In genomic region chr4:98660534-98660933, GRCm38 (mm10) we compare ENCODE assay signal across 18 mouse cellular contexts.
DNase-seq lines count a peak whose midpoint lies in the region; ATAC-seq and TF ChIP-seq lines count a peak whose summit lies in the region.
"Had no signal": no experiment of that assay in that cellular context is flagged by ENCODE, and none has a peak within 500 bp of the region (broad histone marks: within the 10 kb centered on the region; RNA-seq: fewer than 3 reads in every experiment).

No protein-coding gene starts in this region.

- no peak overlapping the region for H3K27ac ChIP-seq in liver, adult 2 months (replicated peaks; ENCODE audit: insufficient read depth, low read depth, low read length)
- no peak overlapping the region for H3K27ac ChIP-seq in liver, postnatal 0 days (ENCODE audit: low read depth)
- H3K27ac ChIP-seq in limb, embryonic 14.5 days (replicated peaks; ENCODE audit: low read depth, low read length): no peak overlapping the region
- H3K27ac ChIP-seq: embryonic facial prominence, embryonic 13.5 days; hindbrain, embryonic 13.5 days; liver, embryonic 13.5 days; midbrain, embryonic 10.5 days; neural tube, embryonic 13.5 days had no signal

- no peak overlapping the region for H3K4me3 ChIP-seq in liver, adult 2 months (ENCODE audit: insufficient read depth, low read depth, low read length)
- no peak overlapping the region for H3K4me3 ChIP-seq in liver, postnatal 0 days (ENCODE audit: low read depth, low read length)
- H3K4me3 ChIP-seq in limb, embryonic 14.5 days (replicated peaks; ENCODE audit: low read length): no peak overlapping the region
- H3K4me3 ChIP-seq: embryonic facial prominence, embryonic 13.5 days; hindbrain, embryonic 13.5 days; liver, embryonic 13.5 days; midbrain, embryonic 10.5 days; neural tube, embryonic 13.5 days had no signal

- no peak for ATAC-seq in liver, postnatal 0 days
- no peak for ATAC-seq in limb, embryonic 14.5 days (ENCODE audit: low FRiP score, low read depth)

- TF ChIP-seq CTCF in liver, adult 2 months (IDR thresholded peaks at IDR 0.05; ENCODE audit: low read depth, low read length): no peak
- TF ChIP-seq CTCF in liver, postnatal 0 days (IDR thresholded peaks at IDR 0.05; ENCODE audit: low read depth): no peak
- no peak for TF ChIP-seq CTCF in brain, embryonic 14.5 days (IDR thresholded peaks at IDR 0.05; ENCODE audit: borderline replicate concordance, extremely low read depth, insufficient read depth, insufficient read length)

- no peaks in the 10 kb centered on the region for H3K79me2 ChIP-seq in liver, adult 2 months (ENCODE audit: control insufficient read depth, insufficient read depth, low read length)

- H3K4me2 ChIP-seq in liver, postnatal 0 days (ENCODE audit: low read depth, low read length): no peak overlapping the region
- no peak overlapping the region for H3K4me2 ChIP-seq in limb, embryonic 14.5 days (replicated peaks; ENCODE audit: low read depth, low read length, severe bottlenecking)
- H3K4me2 ChIP-seq: embryonic facial prominence, embryonic 13.5 days; hindbrain, embryonic 13.5 days; liver, embryonic 13.5 days; neural tube, embryonic 13.5 days had no signal

- no peak for TF ChIP-seq POLR2A in liver, adult 2 months (IDR thresholded peaks at IDR 0.05; ENCODE audit: extremely low read depth, insufficient read depth, low read length)
- TF ChIP-seq POLR2A in brain, embryonic 14.5 days (IDR thresholded peaks at IDR 0.05; ENCODE audit: borderline replicate concordance, extremely low read depth, insufficient read depth, insufficient read length, poor library complexity, severe bottlenecking): no peak
- TF ChIP-seq POLR2A in limb, embryonic 14.5 days (IDR thresholded peaks at IDR 0.05; ENCODE audit: borderline replicate concordance, extremely low read depth, insufficient read depth, insufficient read length): no peak

- no peaks in the 10 kb centered on the region for H3K4me1 ChIP-seq in liver, adult 2 months (ENCODE audit: control insufficient read depth, insufficient read depth, low read length)
- H3K4me1 ChIP-seq in liver, postnatal 0 days (ENCODE audit: insufficient read depth): no peaks in the 10 kb centered on the region; the same call in 1 of the 2 replicates
- H3K4me1 ChIP-seq in limb, embryonic 14.5 days (ENCODE audit: control insufficient read depth, insufficient read depth, low read length): peaks cover 24% of the 10 kb centered on the region
- H3K4me1 ChIP-seq: embryonic facial prominence, embryonic 13.5 days; hindbrain, embryonic 13.5 days; liver, embryonic 13.5 days; midbrain, embryonic 10.5 days; neural tube, embryonic 13.5 days had no signal

- no peak overlapping the region for H3K9ac ChIP-seq in liver, adult 2 months (ENCODE audit: low read depth, low read length)
- no peak overlapping the region for H3K9ac ChIP-seq in liver, postnatal 0 days (replicated peaks)
- no peak overlapping the region for H3K9ac ChIP-seq in limb, embryonic 14.5 days (ENCODE audit: low read depth, low read length, severe bottlenecking)
- H3K9ac ChIP-seq: embryonic facial prominence, embryonic 13.5 days; hindbrain, embryonic 13.5 days; liver, embryonic 13.5 days; neural tube, embryonic 13.5 days had no signal

- peak; percentile 42 for DNase-seq in liver, adult 2 months (ENCODE audit: extremely low read depth, low read depth, low spot score)
- no peak for DNase-seq in liver, postnatal 0 days
- peak; percentile 39 for DNase-seq in brain, embryonic 14.5 days (ENCODE audit: low read depth)
- peak; percentile 56 for DNase-seq in kidney, adult 9 months
- DNase-seq in limb, embryonic 14.5 days (ENCODE audit: low spot score): peak; percentile 33
- no peak for DNase-seq in natural killer cell, adult 2 months (ENCODE audit: low spot score in 2 of 2)
- DNase-seq in embryo, embryonic 11 days: no peak
- no peak for DNase-seq in lung, adult 18-20 months
- DNase-seq: adrenal gland, adult 2 months; cerebellum, adult 8-10 months; gastrocnemius, postnatal 25 days; liver, embryonic 13.5 days; right cerebral cortex, postnatal 14 days; thymus, postnatal 36 days had no signal

- no peaks in the 10 kb centered on the region for H3K9me3 ChIP-seq in liver, postnatal 0 days (ENCODE audit: low read length)
- peaks cover 10% of the 10 kb centered on the region for H3K9me3 ChIP-seq in limb, embryonic 14.5 days (ENCODE audit: control insufficient read depth, low read length)
- H3K9me3 ChIP-seq: liver, embryonic 13.5 days had no signal

- no peaks in the 10 kb centered on the region for H3K27me3 ChIP-seq in liver, adult 2 months (ENCODE audit: control insufficient read depth, insufficient read depth, low read length)
- H3K27me3 ChIP-seq in liver, postnatal 0 days (ENCODE audit: insufficient read depth, low read length): no peaks in the 10 kb centered on the region
- no peaks in the 10 kb centered on the region for H3K27me3 ChIP-seq in limb, embryonic 14.5 days (ENCODE audit: control insufficient read depth, insufficient read depth, low read length)
- H3K27me3 ChIP-seq: embryonic facial prominence, embryonic 13.5 days; hindbrain, embryonic 13.5 days; liver, embryonic 13.5 days; neural tube, embryonic 13.5 days had no signal

- TF ChIP-seq EP300 in liver, postnatal 0 days (IDR thresholded peaks at IDR 0.05; ENCODE audit: low read depth): no peak

- H3K36me3 ChIP-seq in liver, adult 2 months (ENCODE audit: control insufficient read depth, insufficient read depth, low read length): no peaks in the 10 kb centered on the region
- H3K36me3 ChIP-seq in liver, postnatal 0 days (replicated peaks; ENCODE audit: insufficient read depth, low read length): no peaks in the 10 kb centered on the region
- peaks cover 3% of the 10 kb centered on the region for H3K36me3 ChIP-seq in limb, embryonic 14.5 days (ENCODE audit: control insufficient read depth, insufficient read depth, low read length)
- H3K36me3 ChIP-seq: liver, embryonic 13.5 days; midbrain, embryonic 10.5 days had no signal

- 60% methylated on average over 2 of the region's 2 CpGs for WGBS in liver, adult 2 months
- 48% methylated on average over 2 of the region's 2 CpGs for whole genome bisulfite sequencing in liver, postnatal 0 days (ENCODE audit: insufficient replicate concordance)
- 52% methylated on average over 2 of the region's 2 CpGs for WGBS in limb, embryonic 14.5 days

Comparison
In these comparisons a context has a peak if more than half of its experiments do, and no peak if none do; other contexts are left out.
1. DNase-seq: peak in liver, adult 2 months (single experiment), brain, embryonic 14.5 days (single experiment), kidney, adult 9 months (single experiment) and limb, embryonic 14.5 days (single experiment); none in liver, postnatal 0 days (single experiment), natural killer cell, adult 2 months (0 of 2), embryo, embryonic 11 days (single experiment) and lung, adult 18-20 months (0 of 2).